Mouse (Mus musculus) midbrain, embryonic 16.5 days (tissue): Measurements from ENCODE around the gene Scin. TPM values are rescaled to one million over a fixed set of nuclear protein-coding genes. Genes with fewer than 3 reads are reported as not detected.

Experiments
- ATAC-seq: fragments of 200-750 bp; cut with Nextera tagmentation; 2 replicates; pipeline ENCODE4 v1.8.0; 2017; ENCODE audit warnings: moderate TSS enrichment
- H3K27ac ChIP-seq: fragments of 300-500 bp; sonication (generic); 2 replicates; pipeline ENCODE4 v1.5.1; 2014; ENCODE audit warnings: mild to moderate bottlenecking, low read length, mixed read lengths
- H3K27me3 ChIP-seq: fragments of 300-500 bp; sonication (generic); 2 replicates; pipeline ENCODE4 v1.6.1; 2014; ENCODE audit warnings: low read depth, low read length, mixed read lengths; ENCODE audit not compliant: control insufficient read depth, insufficient read depth
- H3K36me3 ChIP-seq: fragments of 300-500 bp; sonication (generic); 2 replicates; pipeline ENCODE4 v1.6.1; 2014; ENCODE audit warnings: mild to moderate bottlenecking, low read length, moderate library complexity, mixed read lengths; ENCODE audit not compliant: control insufficient read depth, insufficient read depth
- H3K4me1 ChIP-seq: fragments of 300-500 bp; sonication (generic); 2 replicates; pipeline ENCODE4 v1.6.1; 2014; ENCODE audit warnings: mild to moderate bottlenecking, low read length, mixed read lengths; ENCODE audit not compliant: control insufficient read depth, insufficient read depth
- H3K4me2 ChIP-seq: fragments of 300-500 bp; sonication (generic); 2 replicates; pipeline ENCODE4 v1.6.1; 2014; ENCODE audit warnings: mild to moderate bottlenecking, low read length, mixed read lengths
- H3K4me3 ChIP-seq: fragments of 300-500 bp; sonication (generic); 2 replicates; pipeline ENCODE4 v1.5.1; 2014; ENCODE audit warnings: low read depth, mild to moderate bottlenecking, low read length, moderate library complexity, mixed read lengths
- H3K9ac ChIP-seq: fragments of 300-500 bp; sonication (generic); 2 replicates; pipeline ENCODE4 v1.6.1; 2014; ENCODE audit warnings: low read depth, low read length, mixed read lengths
- H3K9me3 ChIP-seq: fragments of 300-500 bp; sonication (generic); replicated peaks from 2 replicates; pipeline ENCODE4 v1.6.1; 2014; ENCODE audit warnings: mild to moderate bottlenecking, low read length, mixed read lengths; ENCODE audit not compliant: control insufficient read depth, poor library complexity, severe bottlenecking
- WGBS: fragments of 180-500 bp; shearing (Covaris S2); extraction: QIAGEN DNeasy Blood & Tissue Kit; methylation state at CpG from one replicate; pipeline ENCODE4 v1.1.7; 2014; 5-methylcytosine and 5-hydroxymethylcytosine counted together
- polyA plus RNA-seq: library from polyadenylated mRNA; unstranded; fragments of >200 nt; fragmentation: Nextera tagmentation; extraction: Ambion mirVana; gene quantifications from 2 replicates; pipeline ENCODE4 v1.2.1, GENCODE M21; 2015

The Scin gene
- polyA plus RNA-seq, 1 experiment from 2014 or later, result not detected

GRCm38 (mm10) chr12:40043816-40044585 is 90.0 kb downstream of the Scin start:
- Histone ChIP-seq H3K27me3 (no peaks in the 10 kb centered on the region), H3K9me3 (no peaks in the 10 kb centered on the region), H3K4me1 (no peaks in the 10 kb centered on the region), H3K9ac (no peak overlapping the region), H3K36me3 (no peaks in the 10 kb centered on the region), H3K4me2 (no peak overlapping the region), H3K27ac (no peak overlapping the region), H3K4me3 (no peak overlapping the region)
- 83% methylated on average over 8 of the region's 8 CpGs for WGBS
- no peak for ATAC-seq

GRCm38 (mm10) chr12:40040067-40040466 is 94.0 kb downstream of the Scin start:
- Histone ChIP-seq H3K27me3 (no peaks in the 10 kb centered on the region), H3K9me3 (no peaks in the 10 kb centered on the region), H3K9ac (no peak overlapping the region), H3K36me3 (no peaks in the 10 kb centered on the region), H3K4me2 (no peak overlapping the region), H3K27ac (no peak overlapping the region), H3K4me3 (no peak overlapping the region), H3K4me1 (peaks cover 10% of the 10 kb centered on the region; the same call in 1 of the 2 replicates)
- no peak for ATAC-seq

GRCm38 (mm10) chr12:40037876-40038463 is 96.1 kb downstream of the Scin start, which contains the start of gene Arl4a:
Arl4a (minus strand) TSS chr12:40038025.
- H3K27me3 ChIP-seq, result no peaks in the 10 kb centered on the region
- peak within 1 kb of the TSS; percentile 96 for H3K27ac ChIP-seq
- H3K4me2 ChIP-seq, result peak within 1 kb of the TSS; percentile 68
- no peaks in the 10 kb centered on the region for H3K36me3 ChIP-seq
- H3K9me3 ChIP-seq, result no peaks in the 10 kb centered on the region
- WGBS, result under 1% methylated on average over 56 of the region's 68 CpGs
- H3K4me1 ChIP-seq, result peaks cover 15% of the 10 kb centered on the region
- H3K9ac ChIP-seq, result peak within 1 kb of the TSS; percentile 88
- peak; percentile 92 for ATAC-seq
- H3K4me3 ChIP-seq, result peak within 1 kb of the TSS; percentile 82

- WGBS, result under 1% methylated on average over 54 of the region's 60 CpGs
- H3K9me3 ChIP-seq, result no peaks in the 10 kb centered on the region
- H3K36me3 ChIP-seq, result no peaks in the 10 kb centered on the region
- H3K27me3 ChIP-seq, result no peaks in the 10 kb centered on the region
- peaks cover 15% of the 10 kb centered on the region for H3K4me1 ChIP-seq
- ATAC-seq, result peak; percentile 98
- H3K4me3 ChIP-seq, result peak overlapping the region; percentile 82
- H3K27ac ChIP-seq, result peak overlapping the region; percentile 96
- H3K4me2 ChIP-seq, result peak overlapping the region; percentile 68
- H3K9ac ChIP-seq, result peak overlapping the region; percentile 88
These were observed 96.7 kb downstream of the Scin start for GRCm38 (mm10) chr12:40037226-40037813.

GRCm38 (mm10) chr12:40036666-40037065 is 97.4 kb downstream of the Scin start:
- Histone ChIP-seq H3K9ac (peak overlapping the region; percentile 88), H3K36me3 (no peaks in the 10 kb centered on the region), H3K27me3 (no peaks in the 10 kb centered on the region), H3K9me3 (no peaks in the 10 kb centered on the region), H3K27ac (peak overlapping the region; percentile 96), H3K4me2 (peak overlapping the region; percentile 68), H3K4me3 (peak overlapping the region; percentile 82), H3K4me1 (peaks cover 15% of the 10 kb centered on the region)
- no peak for ATAC-seq
- WGBS, result 2% methylated on average over 11 of the region's 11 CpGs

GRCm38 (mm10) chr12:40035506-40035905 is 98.5 kb downstream of the Scin start:
- ATAC-seq, result no peak
- H3K4me3 ChIP-seq, result peak overlapping the region; percentile 82
- no peaks in the 10 kb centered on the region for H3K9me3 ChIP-seq
- 55% methylated on average over 4 of the region's 4 CpGs for WGBS
- H3K36me3 ChIP-seq, result no peaks in the 10 kb centered on the region
- peaks cover 15% of the 10 kb centered on the region for H3K4me1 ChIP-seq
- H3K27me3 ChIP-seq, result no peaks in the 10 kb centered on the region
- peak overlapping the region; percentile 68 for H3K4me2 ChIP-seq
- H3K9ac ChIP-seq, result peak overlapping the region; percentile 32; the same call in 1 of the 2 replicates
- 0 out of 2 replicates have a peak overlapping the region, but pooled peaks have one; percentile 22 for H3K27ac ChIP-seq

- H3K27ac ChIP-seq, result no peak overlapping the region
- H3K4me1 ChIP-seq, result no peaks in the 10 kb centered on the region; the same call in 1 of the 2 replicates
- no peaks in the 10 kb centered on the region for H3K9me3 ChIP-seq
- H3K4me3 ChIP-seq, result no peak overlapping the region
- H3K27me3 ChIP-seq, result no peaks in the 10 kb centered on the region
- WGBS, result 85% methylated on average over 4 of the region's 4 CpGs
- no peak overlapping the region for H3K9ac ChIP-seq
- H3K36me3 ChIP-seq, result no peaks in the 10 kb centered on the region
- ATAC-seq, result no peak
- no peak overlapping the region for H3K4me2 ChIP-seq
These were observed 104.8 kb downstream of the Scin start for GRCm38 (mm10) chr12:40029201-40029600.

GRCm38 (mm10) chr12:40027846-40028245 is 106.2 kb downstream of the Scin start:
- Histone ChIP-seq H3K4me2 (no peak overlapping the region), H3K36me3 (no peaks in the 10 kb centered on the region), H3K27me3 (no peaks in the 10 kb centered on the region), H3K4me1 (no peaks in the 10 kb centered on the region), H3K4me3 (no peak overlapping the region), H3K9me3 (no peaks in the 10 kb centered on the region), H3K9ac (no peak overlapping the region), H3K27ac (no peak overlapping the region)
- 91% methylated on average over 3 of the region's 3 CpGs for WGBS
- ATAC-seq, result no peak

GRCm38 (mm10) chr12:40027444-40027843 is 106.6 kb downstream of the Scin start:
- no peak overlapping the region for H3K4me3 ChIP-seq
- no peak overlapping the region for H3K9ac ChIP-seq
- no peak overlapping the region for H3K27ac ChIP-seq
- WGBS, result 89% methylated on average over 3 of the region's 3 CpGs
- no peak for ATAC-seq
- no peaks in the 10 kb centered on the region for H3K4me1 ChIP-seq
- H3K4me2 ChIP-seq, result no peak overlapping the region
- no peaks in the 10 kb centered on the region for H3K27me3 ChIP-seq
- H3K9me3 ChIP-seq, result no peaks in the 10 kb centered on the region
- no peaks in the 10 kb centered on the region for H3K36me3 ChIP-seq
